Mouse (Mus musculus): ENCODE results near the gene Dimt1. TPM values are rescaled to one million over a fixed set of nuclear protein-coding genes. Genes with fewer than 3 reads are reported as not detected.
"Not testable (repeated sequence)": the region's sequence is repeated elsewhere in the genome, so short reads cannot be mapped to it uniquely, and the experiment has no call there.

The Dimt1 gene
- total RNA-seq, 2 experiments from 2014 or later: 10.7 to 17.2 TPM

DNA sequence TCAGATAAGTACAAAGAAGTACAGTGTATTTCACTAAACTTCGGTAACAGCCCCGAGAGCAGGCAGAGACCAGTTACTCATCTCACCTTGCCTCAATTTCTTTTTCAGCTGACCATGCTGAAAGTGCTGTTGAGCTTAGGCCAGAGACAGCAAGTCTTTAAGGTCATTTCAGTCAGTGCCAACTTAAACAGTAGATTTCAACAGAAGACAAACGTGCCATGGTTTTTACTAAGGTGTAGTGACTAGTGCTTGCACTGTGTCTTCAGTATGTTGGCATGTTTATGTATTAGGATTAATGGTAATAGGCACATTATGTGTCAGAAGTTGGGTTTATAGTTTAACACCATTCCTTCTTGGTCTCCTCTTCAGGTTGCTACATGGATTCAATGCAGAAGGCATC lies 11.4 kb downstream of the Dimt1 start:
- DNase-seq (ENCODE audit: low spot score in 2 of 2): no peak

DNA sequence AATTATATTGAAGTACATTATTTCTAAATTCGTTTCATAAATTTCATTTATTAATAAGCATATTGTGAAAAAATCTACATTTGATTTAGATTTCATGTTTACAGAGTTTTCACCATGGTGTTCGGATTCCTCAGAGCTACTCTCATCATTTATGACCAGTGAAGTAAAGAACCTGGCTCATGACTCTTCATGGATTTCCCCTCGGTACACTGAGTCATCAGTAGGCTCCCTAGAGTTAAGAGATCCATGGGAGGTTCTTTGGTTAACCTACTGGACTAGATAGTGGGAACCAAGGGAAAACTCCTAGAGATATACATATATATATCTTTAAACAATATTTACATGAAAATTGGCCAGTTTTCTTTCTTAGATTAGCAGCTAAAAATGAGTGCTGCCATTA lies 13.6 kb downstream of the Dimt1 start:
- DNase-seq (ENCODE audit: low spot score in 2 of 2): no peak

DNA sequence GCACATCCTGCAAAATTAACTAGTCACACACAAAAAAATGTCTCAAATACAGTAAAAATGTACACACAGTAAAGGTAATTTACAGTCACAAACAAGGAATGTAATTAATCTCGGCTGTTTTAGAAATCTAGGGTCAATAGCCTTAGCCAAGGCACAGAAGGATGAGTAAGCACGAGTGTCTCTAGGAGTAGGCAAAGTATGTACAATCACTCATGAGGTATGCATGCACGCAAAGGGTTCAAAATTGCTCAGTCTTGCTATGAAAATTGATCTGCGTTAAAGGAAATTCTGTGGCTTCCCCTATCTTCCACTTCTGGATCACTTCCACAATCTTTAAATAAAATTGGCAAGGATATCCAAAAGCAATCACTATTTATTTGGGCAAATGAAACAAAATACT lies 14.6 kb downstream of the Dimt1 start:
- no peak for DNase-seq (ENCODE audit: low spot score in 2 of 2)

DNA sequence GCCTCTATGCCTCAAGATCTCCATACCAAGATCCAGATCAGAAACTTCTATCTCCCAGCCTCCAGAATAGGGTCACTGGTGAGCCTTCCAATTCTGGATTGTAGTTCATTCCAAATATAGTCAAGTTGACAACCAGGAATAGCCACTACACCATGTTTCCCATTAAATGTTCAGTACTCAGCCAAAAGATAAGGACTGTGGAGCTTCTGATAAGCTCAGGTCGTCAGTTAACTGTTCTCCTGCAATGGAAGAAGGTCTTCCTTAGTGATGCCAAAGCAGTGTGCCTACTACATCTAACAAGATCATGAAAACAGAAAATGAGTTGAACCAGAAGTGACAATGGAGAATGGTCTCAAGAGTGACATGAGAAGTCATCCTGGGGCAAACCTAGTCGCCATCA lies 50.0 kb downstream of the Dimt1 start:
- DNase-seq (ENCODE audit: low spot score in 2 of 2): no peak

DNA sequence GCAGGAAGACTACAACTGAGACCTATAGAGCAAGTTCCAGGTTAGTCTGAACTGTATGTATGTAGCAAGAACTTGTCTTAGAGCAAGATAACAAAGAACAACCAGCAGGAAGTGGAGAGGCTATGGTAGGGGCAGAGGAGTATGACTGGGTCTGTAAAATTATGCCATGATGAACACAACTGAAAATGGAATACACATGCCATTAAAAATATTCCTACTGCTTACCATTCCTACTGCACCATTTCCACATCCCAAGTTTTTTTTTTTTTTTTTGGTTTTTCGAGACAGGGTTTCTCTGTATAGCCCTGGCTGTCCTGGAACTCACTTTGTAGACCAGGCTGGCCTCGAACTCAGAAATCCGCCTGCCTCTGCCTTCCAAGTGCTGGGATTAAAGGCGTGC lies 50.6 kb downstream of the Dimt1 start:
- DNase-seq (ENCODE audit: low spot score in 2 of 2): not testable (repeated sequence)

DNA sequence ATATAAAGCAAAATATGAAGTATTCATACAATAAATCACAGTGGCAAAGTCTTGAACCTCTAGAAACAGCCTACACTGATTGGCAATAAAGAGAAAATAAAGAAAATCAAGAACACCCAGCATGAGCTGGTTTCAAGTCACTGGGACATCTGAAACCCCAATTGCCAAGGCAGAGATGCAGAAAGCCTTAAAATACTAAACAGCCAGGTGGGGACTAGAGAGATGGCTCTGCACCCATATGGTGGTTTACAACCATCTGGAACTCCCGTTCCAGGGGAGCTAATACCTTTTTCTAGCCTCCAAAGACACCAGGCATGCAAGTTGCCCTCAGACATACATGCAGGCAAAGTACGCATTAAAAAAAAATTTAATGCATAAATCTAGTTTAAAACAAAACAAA lies 51.1 kb downstream of the Dimt1 start:
- no peak for DNase-seq (ENCODE audit: low spot score in 2 of 2)

DNA sequence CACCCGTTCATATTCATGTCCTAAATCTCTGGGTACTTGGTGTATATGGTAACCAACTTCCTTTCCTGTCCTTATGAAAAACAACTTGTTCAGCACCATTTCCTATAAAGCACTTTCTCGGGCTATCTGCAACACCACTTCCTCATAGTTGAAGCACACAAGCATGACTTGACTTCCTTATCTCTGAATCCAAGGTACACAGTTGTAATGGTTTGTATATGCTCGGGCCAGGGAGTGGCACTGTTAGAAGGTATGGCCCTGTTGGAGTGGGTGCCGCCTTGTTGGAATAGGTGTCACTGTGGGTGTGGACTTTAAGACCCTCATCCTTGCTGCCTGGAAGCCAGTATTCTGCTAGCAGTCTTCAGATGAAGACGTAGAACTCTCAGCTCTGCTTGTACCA lies 51.7 kb downstream of the Dimt1 start:
- no peak for DNase-seq (ENCODE audit: low spot score in 2 of 2)

DNA sequence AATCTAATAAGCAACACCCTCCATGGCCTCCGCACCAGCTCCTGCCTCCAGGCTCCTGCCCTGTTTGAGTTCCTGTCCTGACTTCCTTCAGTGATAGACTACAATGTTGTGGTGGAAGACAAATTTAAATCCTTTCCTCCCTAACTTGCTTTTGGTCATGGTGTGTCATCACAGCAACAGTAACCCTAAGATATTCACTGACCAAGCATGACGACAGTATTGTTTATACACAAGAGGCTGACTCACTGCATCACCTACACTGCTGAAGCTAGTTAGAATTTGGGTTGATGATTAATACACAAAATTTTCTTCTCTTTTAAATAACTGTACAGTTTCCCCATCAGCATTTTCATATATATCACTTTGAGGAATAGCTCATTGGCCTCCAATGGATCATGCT lies 56.3 kb downstream of the Dimt1 start:
- DNase-seq (ENCODE audit: low spot score in 2 of 2): no peak

DNA sequence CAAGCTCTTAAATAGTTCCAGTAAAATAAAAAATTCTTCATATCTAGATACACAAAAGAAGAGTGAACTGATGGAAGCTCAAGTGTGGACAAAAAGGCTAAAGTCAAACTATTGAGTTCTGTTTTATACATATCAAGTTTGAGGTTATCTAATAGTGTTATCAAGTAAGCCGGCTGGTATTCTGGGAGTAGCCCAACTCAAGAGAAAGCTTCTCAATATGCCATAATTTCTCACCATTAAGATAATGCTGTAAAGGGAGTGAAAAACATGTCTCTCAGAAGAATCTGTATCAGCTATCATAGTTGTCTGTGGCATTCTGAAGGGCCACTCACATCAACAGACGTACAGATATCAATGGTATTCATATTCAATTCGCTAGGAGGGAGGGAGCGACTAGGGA lies 61.2 kb downstream of the Dimt1 start:
- DNase-seq (ENCODE audit: low spot score in 2 of 2): no peak

Other genes starting within 250 kb of the Dimt1 start
- gene Ipo11, start 10.2 kb upstream of the Dimt1 start, total RNA-seq (2021): 10 to 100 TPM; 31.9 to 36.7 TPM
- 10 to 100 TPM; 47.3 to 47.9 TPM for gene Kif2a, start 75.0 kb downstream of the Dimt1 start, total RNA-seq (2021)